Mouse (Mus musculus) layer of hippocampus, adult 11-12 months (tissue): ENCODE results near the gene Suclg1.
A peak's percentile ranks its signal among the peaks of the same experiment; 100 is the strongest.

Experiments
- DNase-seq: peaks from one replicate; pipeline ENCODE4 v3.0.0; 2022; ENCODE audit warnings: low spot score

Gene Suclg1

DNA sequence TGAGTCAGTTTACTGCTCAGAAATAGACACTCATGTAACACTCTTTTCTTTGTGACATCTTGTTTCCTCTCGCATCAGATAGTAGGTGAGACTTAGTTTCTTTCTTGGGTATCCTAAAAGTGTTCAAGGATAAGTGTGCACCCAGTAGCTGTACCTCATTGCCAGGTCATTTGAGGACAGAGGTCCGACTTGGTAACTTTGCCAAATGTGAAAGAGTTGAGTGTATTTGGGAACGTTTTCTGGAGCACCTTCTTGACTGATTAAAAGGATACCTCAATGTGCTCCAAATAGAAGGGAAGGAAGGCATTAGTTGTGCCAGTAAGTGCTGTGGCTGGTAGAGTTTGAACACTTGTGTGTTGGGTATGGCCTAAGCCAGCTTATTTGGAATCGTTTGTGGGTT lies 1.7 kb downstream of the Suclg1 start:
- no peak for DNase-seq

DNA sequence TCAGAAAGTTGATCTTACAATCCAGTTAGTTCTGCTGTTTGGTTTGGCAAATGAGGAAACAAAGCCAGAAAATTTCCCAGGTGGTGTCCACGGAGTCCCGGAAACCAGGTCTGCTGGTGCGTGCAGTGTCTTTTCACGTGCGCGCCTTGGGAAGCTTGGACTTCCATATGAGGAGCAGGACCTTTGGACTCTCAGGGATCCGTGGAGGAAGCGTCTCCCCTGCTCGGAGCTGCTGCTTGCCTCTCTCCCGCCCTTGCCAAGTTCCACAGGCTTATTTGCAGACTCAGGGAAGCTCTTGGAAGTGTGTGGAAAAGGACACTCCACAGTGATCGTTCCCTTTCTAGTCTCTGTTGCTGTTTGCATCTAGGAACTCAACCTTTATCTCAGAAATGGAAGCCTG lies 3.2 kb downstream of the Suclg1 start:
- no peak for DNase-seq

DNA sequence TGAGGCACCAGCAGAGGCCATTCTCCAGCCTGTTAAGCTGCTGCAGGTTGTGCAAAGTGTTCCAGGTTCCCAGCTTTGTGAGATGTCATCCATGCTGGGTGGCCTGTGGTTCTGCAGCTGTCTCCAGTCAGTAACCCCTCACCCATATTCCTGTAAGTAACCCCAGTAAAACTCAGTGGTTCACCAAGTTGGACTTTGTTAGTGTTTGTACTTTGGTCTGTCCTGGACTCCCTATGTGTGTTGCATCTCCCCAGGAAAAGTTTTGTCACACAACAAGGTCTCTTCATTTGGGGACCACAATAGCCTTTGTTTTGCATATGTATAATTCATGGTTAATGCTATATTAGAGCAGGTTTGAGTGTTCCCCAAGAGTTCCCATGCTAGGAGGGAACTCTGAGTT lies 4.2 kb downstream of the Suclg1 start:
- no peak for DNase-seq

DNA sequence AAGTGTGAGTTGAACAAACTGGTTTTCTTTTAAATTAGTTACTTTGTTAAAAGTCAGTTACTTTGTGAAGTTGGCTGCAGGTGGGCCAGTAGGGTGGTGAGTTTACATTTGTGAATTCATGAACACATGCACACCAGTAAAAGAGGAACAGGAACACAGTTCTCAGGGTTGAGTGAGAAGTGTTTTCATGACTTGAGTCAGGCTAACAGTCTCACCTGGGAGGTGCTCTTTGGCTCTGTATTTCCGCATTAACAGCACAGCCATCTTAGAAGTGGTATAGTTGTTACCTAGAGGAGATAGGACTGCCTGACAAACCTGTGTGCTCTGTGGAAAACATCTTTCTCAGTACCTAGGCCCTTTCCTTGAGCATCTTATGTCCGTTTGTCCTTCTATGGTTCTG lies 4.8 kb downstream of the Suclg1 start:
- no peak for DNase-seq

DNA sequence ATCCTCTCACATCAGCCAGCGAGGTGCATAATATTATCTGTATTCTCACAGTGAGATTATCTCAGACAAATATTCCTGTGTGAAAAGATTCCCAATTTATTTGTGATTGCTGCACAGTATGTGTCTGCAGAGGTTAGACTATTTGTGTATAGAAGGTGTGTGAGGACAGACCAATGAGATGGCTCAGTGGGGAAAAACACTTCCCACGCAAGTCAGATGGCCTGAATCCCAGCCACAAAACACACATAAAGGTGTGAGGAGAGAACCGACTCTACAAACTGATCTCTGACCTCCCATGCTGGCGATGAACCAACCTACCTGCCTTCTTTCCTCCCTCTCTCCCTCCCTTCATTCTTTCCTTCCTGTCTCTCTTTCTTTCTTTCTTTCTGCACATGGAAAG lies 5.4 kb downstream of the Suclg1 start:
- DNase-seq: no peak

DNA sequence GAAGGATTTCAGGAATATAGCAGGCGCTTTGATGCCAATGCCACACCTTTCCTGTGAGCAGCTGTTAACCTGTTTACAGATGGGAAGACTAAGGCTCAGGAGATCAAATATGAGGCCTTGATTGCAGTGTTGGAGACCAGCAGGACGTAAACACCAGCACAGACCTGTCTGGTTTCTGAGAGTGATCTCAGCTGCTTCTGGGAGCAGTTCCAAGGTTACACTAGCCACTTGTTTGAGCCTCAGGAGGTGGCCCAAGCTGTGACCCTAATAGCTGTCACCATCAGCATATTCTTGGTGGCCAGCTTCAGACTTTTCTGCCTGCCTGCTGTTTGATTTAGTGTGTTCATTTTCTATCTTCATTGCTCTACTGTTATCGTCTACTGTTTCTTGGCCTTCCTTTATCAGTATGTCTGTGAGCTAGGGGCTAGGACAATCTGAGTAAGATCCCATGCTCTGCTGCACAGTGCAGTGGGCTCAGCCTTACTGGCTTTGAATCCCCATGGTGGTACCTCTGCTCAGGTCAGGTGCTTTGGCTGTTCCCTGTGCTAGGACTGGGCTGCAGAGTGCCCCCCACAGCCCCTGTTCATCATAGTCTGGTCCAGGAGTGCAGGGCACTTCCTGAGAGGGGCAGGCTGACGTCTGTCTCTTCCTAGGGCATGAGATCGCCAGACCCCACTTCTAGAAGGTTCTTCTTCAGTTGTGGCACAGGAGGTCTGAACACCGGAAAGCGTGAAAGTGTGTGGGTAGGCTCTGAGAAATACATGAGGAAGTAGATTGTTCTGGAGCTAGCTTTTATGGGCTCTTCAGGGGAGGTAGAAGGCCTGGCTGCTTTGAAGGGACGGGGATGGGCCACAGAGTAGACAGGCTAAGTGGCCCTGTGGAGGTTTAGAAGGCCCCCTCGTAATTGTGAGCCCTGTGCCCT lies 6.4 kb downstream of the Suclg1 start:
- no peak for DNase-seq

DNA sequence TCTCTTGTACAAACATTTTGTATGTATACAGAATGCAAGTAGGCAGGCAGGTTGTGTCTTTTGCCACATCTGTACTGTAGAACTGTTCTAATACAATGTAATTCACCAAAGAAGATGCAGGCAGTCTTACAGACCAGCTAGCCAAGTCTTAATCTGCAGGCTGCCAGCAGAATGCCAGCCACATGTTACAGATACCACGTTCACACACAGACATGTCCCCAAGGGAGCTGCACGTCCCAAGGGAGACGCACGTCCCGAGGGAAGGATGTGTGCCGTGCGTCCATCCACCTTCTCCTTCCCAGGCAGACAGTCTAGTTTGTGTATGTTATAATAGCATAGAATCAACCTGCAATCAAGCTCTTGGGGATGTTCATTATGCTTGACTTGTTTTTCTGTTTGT lies 8.9 kb downstream of the Suclg1 start:
- no peak for DNase-seq

DNA sequence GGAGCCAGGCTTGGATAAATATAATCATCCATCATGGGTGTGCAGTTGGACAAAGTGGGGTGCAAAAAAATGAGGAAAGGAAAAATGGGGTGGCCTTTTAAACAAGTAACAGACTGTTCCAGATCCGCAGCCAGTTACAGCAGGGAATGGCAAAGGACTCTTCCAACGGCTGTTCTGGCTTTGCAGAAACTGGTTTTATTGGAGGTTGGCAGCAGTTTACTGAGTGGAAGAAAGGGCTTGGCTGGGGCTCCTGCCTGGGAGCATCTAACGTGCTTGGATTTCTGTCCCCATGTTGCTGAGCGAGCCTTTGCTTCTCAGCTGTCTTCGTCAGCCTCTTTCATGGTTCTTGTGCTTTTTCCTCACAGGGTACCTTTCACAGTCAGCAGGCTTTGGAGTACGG lies 11.9 kb downstream of the Suclg1 start:
- DNase-seq: peak; percentile 26

DNA sequence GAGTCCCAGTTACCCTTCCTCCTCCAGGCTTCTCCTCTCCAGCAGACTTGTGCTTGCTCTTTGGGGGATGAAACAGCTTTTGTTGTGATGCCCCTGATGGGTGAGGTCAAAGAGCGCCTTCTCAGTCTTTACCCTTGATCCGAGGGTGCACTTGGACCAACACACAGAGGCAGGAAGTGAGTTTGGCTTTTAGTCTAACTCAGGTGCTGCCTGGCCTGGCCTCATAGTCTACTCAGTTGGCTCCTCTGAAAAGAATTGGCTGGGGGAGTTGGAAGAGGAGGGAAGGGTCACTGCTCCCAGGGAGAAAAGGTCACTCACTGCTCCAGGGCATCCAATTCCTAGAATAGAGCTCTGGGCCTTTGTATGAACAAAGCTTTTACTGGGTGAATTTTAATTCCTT lies 16.6 kb downstream of the Suclg1 start:
- no peak for DNase-seq

DNA sequence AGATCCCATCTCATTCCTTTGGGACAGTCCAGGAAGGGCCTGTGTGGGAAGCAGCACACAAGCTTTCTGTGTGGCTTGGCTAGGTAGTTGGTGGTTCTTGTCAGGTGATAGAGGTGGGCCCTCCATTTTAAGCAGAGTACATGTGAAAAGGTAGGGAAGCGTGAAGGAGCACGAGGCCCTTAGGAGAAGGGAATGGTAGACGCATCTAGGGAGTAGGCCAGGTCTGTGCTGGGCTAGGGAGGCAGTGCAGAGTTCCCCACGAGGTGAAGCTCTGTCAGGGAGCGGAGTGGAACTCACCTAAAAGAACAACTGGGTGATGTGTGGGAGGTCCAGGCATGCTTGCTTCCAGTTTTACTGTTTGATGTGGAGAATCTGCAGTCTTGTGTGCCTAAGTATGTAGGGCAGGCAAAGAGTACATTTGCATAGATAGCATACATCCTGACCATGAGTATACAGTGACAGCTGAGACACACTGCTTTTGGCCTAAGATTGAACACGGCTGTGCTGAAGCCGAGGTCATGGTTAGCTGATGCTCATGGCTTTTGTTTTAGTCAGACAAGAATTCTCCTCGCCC lies 19.6 kb downstream of the Suclg1 start:
- no peak for DNase-seq

DNA sequence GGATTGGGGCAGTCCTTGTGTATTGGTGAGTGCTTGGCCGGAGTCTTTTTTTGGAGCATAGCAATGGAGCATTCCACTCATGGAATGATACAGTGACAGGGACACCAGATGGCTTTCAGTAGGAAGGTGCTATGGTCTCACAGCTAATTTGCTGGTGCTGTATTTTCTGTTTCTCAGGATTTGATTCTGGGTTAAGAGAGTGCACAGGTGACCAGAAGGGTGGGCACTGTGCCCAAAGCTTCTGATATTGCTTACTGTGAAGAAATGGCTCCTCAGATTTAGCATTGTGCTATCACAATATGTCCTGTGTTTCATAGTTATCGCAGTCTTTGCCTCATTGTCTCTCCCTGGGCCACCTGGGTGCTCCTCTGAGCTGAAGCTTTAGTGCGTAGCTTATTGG lies 21.2 kb downstream of the Suclg1 start:
- DNase-seq: no peak

DNA sequence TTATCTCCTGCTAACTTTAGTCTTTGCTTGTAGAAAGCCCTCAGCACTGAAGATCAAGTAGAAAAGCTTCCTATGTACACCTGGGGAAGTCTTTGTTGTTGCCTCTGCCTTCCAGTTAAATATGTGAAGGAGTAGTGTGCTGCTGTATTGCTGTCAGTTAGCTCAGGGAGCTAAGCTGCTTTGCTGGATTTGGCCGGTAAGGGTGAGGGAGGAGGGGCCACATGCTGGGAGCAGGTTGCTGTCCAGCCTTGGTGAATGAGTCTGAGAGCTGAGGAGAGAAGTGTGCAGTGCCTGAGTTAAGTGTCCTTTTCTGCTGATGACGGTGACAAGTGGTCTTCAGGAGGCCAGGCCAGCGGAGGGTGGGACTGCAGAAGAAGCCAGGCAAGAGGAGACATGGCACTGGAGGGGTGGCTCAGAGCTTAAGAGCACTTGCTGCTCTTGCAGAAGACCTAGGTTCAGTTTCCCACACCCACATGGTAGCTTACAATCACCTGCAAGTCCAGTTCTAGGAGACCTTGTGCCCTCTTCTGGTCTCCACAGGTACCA lies 23.4 kb downstream of the Suclg1 start:
- no peak for DNase-seq

DNA sequence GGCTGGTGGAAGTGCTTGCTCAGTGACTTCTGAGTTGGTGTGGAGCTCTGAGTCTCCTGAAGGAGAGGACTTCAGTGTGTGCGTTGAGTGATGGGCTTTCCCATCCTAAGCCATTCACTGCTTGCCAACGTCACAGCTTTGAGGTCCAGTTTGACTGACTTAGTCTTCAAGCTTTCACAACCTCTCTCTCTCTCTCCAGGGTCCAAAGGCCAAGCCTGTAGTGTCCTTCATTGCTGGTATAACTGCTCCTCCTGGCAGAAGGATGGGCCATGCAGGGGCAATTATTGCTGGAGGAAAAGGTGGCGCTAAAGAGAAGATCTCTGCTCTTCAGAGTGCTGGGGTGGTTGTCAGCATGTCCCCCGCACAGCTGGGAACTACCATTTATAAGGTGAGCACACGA lies 26.8 kb downstream of the Suclg1 start:
- DNase-seq: no peak

DNA sequence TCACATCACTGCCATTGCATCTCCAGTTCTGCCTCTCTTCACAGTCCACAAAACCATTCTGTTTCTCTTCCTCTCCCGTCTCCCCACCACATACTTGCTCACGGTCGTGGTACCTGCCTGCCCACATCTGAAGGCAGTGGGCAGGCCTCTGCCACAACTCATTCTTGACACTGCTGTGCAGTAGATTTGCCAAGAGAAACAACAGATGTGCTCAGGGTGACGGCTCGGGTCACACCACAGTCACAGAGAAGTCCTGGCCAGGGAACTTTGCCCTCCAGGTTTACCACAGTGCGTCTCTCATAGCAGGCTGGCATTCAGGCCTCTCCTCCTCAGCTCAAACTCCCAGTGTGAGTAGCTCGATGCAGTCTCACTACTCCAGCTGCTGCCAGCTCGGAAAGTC lies 31.5 kb downstream of the Suclg1 start:
- no peak for DNase-seq

DNA sequence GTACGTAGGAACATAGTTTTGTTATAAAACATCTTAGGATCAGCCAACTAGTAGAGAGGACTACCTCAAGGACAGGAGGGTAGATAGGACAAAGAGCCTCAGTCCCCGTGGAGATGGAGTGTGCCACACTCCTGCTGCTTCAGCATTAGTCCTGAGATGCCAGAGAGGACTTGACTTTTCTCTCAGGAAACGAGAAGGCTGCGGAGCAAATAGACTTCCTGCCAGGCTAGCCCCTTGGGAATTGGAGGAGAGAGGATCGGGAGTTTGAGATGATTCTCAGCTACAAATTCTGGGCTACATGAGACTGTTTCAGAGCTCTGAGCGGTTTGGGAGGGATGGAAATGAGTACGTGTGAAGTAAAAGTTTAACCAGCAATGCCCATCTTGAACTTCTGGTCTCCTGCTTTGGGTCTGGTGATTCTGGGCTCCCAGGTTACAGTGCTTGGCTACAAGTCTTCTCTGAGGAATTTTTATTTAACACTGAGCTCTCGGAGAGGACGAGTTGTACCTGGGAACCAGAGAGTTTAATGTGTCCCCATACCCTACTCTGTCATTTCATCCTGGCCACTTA lies 32.4 kb downstream of the Suclg1 start:
- DNase-seq: no peak

DNA sequence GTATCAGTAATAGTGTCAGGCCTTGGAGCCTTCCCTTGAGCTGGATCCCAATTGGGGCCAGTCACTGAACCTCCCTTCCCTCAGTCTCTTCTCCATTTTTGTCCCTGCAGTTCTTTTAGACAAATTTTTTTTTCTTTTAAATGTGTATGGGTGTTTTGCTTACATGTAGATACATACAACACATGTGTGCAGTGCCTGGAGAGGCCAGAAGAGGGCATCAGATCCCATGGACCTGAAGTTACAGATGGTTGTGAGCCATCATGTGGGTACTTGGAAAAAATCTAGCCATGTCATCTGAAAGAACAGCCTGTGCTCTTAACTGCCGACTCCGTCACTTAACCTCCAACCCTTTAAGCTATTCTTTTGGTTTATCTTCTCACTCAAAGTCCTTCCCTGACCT lies 38.1 kb downstream of the Suclg1 start:
- DNase-seq: no peak

DNA sequence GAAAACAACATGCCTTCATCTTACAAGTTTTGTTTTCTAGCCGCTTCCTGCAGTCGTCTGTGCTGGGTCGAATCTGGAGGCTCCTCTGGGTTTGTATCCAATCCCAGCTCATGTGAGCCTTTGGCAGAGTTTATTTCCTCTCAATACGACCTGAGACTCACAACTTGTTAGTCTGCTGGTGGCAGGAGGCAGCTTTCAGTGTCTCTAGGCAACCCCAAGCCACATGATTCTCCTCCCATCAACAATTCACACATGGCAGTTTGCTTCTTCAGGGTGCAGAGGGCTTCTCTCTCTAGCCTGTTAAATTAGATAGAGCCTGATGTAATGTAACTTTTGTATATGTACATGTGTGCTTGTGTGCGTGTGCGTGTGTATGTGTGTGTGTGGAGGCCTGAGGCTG lies 58.7 kb downstream of the Suclg1 start:
- peak; percentile 19 for DNase-seq

DNA sequence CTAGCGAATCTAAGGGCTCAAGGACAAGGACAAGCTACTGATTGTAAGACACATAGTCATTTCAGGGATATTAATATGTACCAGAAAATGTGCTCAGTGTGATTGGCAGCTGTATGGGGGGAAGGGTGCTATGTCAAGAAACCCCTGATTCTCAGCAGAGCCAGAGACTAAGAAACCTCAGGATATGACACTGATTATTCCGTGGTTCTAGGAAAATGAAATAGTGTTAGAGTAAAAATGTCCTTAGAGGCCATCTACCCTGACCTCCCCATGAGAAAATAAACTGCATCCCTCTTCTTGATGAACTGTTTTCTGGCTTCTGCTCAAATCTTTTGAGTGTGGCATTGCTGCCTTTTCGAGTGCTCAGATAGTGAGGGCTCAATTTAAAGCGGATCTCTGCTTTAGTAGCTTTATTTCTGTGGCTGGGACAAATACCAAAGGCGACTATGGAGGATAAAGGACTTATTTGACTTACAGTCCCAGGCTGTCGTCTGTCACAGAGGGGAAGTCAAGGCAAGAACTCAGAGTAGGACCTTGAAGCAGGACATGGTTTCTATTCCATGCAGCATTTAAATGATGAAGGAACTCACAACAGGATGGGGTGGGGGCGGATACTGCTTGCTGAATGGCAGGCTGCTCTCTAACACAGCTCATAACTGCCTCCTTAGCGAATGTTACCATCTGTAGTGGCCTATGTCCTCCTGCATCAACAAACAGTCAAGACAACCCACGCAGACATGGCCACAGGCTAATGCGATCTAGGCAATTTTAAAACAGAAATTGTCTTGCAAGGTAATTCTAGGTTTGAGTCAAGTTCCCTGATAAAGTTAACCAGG lies 60.7 kb downstream of the Suclg1 start:
- peak; percentile 25 for DNase-seq

DNA sequence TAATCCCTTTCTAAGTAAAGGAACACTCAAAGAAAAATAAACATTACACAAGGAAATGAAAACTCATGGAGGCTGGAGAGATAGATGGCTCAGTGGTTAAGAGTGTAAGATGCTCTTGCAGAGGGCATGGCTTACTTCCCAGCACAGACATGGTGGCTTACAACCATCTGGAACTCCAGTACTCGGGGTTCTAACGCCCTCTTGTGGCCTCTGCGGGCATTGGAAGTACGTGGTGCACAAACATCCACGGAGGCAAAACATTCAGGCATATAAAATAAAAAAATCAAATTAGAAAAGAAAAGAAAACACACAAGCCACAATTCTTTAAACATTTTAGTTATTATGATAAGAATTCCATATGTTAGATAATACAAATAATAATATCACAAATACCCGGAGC lies 63.2 kb downstream of the Suclg1 start:
- no peak for DNase-seq

DNA sequence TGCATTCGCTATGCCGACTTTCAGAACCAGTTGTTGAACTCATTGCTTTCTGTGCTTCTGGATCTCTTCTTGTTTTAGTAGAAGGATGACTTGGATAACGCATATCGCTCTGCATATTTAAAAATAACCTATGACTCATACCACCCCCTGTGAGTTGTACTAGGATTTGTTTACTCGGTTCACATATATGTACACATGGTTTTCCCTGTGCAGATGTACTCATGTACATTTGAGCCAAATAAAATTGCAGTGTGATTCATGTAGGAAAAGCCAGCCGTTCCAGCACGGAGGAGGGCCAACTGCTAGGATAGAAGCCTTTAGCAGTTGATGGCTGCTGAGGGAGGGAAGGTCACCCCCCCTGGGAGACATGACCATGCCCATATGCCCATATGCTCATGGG lies 63.6 kb downstream of the Suclg1 start:
- no peak for DNase-seq

DNA sequence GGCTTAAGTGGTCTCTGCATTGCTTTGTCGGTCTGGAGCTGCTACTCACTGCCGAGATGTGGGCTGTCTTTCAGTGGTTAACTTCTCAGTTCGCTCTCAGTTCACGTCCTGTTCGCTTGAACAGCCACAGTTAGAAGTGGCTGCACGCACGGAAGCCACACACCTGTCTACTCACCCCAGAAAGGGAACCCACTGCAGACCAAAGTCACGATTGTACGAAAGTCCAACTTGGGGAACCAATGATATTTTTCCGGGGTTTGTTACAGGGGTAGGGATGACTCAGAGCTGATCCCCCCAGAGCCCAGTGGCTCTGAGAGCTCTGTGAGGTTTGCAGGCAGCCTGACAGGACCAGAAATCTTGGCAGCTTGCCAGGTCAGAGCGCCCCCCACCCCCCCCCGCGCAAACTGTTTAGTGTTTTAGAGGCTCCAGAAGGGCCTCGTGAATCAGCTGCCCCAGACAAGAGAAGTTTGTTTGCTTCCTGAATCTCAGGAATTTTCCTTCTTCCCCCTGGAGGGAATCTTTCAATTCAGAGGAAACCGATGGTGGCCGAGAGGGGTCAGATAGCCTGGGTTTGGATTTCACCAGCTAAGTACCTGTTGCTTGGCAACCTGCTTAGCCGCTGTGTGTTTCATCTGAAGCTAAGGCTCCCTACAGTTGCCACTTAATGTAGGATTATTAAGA lies 66.9 kb downstream of the Suclg1 start:
- peak; percentile 38 for DNase-seq

DNA sequence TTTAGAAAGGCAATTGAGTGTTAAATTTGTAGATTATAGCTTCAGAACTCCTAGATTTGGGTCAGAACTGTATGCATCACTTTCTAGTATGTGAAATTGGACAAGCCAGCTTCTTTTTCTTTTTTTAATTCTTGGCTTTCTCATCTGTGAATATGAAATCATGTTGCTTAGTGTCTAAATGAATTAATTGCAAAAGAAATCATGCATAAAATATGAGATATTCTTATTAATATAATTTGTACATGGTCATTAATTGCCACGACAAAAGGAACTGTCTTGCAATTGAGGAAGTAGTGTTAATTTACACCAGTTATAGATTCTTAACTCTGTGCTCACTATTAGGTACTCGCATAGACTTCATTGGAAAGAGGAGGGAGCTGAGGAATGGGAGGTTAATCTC lies 74.1 kb downstream of the Suclg1 start:
- DNase-seq: no peak
